Mouse (Mus musculus) ES-Bruce4 (cell line): Measurements from ENCODE around the gene Neurod2.

Experiments used
- CTCF ChIP-seq: IDR thresholded peaks from one replicate; pipeline ENCODE4 v1.8.1; 2011; ENCODE audit warnings: low read depth, low read length
- POLR2A ChIP-seq: IDR thresholded peaks from one replicate; pipeline ENCODE4 v1.8.1; 2011; ENCODE audit warnings: low read length; ENCODE audit not compliant: insufficient read depth

DNA sequence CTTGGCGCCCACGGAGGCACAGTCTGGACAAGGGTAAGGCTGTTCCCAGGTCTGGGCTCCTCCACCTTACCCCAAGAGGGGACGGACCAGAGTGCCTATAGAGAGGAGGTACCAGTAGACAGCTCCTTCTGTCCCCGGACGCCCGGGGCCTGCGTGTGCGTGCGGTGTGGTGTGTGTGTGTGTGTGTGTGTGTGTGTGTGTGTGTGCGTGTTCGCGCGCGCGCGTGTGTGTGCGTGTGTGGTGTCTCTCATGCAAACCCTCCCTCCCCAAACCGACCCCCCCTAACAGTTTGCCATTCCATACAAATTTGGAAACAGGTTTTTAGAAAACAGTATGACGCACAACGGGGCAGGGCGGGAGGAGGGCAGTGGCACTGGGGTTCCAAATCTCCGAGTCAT is 3.6 kb downstream of the Neurod2 start:
- no peak for TF ChIP-seq CTCF
- no peak for TF ChIP-seq POLR2A
